Mouse (Mus musculus): Measurements from ENCODE around the gene Vsig2.

- TF ChIP-seq GATA1 (IDR thresholded peaks at IDR 0.05; ENCODE audit: low read length): no peak
- TF ChIP-seq TAL1 (IDR thresholded peaks at IDR 0.05; ENCODE audit: low read length): no peak
These were observed 33.0 kb upstream of the Vsig2 start for GRCm38 (mm10) chr9:37506023-37506422.
